Mouse (Mus musculus): ENCODE data around the gene B4galt4.

DNA sequence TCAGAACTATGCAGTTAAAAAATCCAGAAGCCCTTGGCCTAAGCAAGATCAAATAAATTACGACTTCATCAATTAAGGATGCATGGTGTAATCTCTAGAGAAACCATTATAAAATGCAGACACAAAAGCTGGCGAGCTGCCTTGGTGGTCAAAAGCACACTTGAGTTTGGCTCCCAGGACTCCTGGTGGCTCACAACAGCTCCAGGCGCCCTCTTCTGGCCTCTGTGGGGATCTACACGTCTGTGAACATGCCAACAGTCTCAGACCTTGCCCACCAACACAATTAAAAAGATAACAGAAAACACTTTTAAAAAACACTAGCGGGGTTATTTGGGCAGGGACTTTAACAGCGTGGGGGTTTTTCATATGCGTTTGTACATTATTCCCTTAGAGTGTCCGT, 70.5 kb downstream of the B4galt4 start:
- TF ChIP-seq CTCF (IDR thresholded peaks at IDR 0.05; ENCODE audit: extremely low read depth, insufficient read depth, low read length) (peak; percentile 71), POLR2A (IDR thresholded peaks at IDR 0.05; ENCODE audit: extremely low read depth, insufficient read depth, low read length) (no peak)

Data from cortical plate, adult 2 months (tissue).